8 mouse cellular contexts compared by ENCODE assay signal in genomic region chr2:160744040-160744822, GRCm38 (mm10). TPM values are rescaled to one million over a fixed set of nuclear protein-coding genes. Genes with fewer than 3 reads are reported as not detected.
DNase-seq lines count a peak whose midpoint lies in the region; ATAC-seq and TF ChIP-seq lines count a peak whose summit lies in the region.

No protein-coding gene starts in this region.

- whole genome bisulfite sequencing in forebrain, postnatal 0 days: 91% methylated on average over 7 of the region's 7 CpGs
- 94% methylated on average over 7 of the region's 7 CpGs for WGBS in forebrain, embryonic 14.5 days
- WGBS in kidney, postnatal 0 days: 68% methylated on average over 7 of the region's 7 CpGs
- 95% methylated on average over 7 of the region's 7 CpGs for WGBS in midbrain, embryonic 13.5 days

- H3K4me1 ChIP-seq in forebrain, postnatal 0 days (ENCODE audit: insufficient read depth): peaks cover 12% of the 10 kb centered on the region; the same call in 1 of the 2 replicates
- peaks cover 26% of the 10 kb centered on the region for H3K4me1 ChIP-seq in forebrain, embryonic 14.5 days (ENCODE audit: control insufficient read depth, insufficient read depth, low read length)
- peaks cover 18% of the 10 kb centered on the region for H3K4me1 ChIP-seq in kidney, postnatal 0 days (replicated peaks; ENCODE audit: insufficient read depth, low read length)
- H3K4me1 ChIP-seq in midbrain, embryonic 13.5 days (replicated peaks): peaks cover 48% of the 10 kb centered on the region

- H3K36me3 ChIP-seq in forebrain, postnatal 0 days (ENCODE audit: insufficient read depth): peaks cover 25% of the 10 kb centered on the region
- peaks cover 50% of the 10 kb centered on the region for H3K36me3 ChIP-seq in forebrain, embryonic 14.5 days (ENCODE audit: control insufficient read depth, insufficient read depth, low read length)
- H3K36me3 ChIP-seq in kidney, postnatal 0 days (ENCODE audit: insufficient read depth, low read length): peaks cover 20% of the 10 kb centered on the region
- H3K36me3 ChIP-seq in midbrain, embryonic 13.5 days: peaks cover 62% of the 10 kb centered on the region

- no peaks in the 10 kb centered on the region for H3K9me3 ChIP-seq in forebrain, postnatal 0 days (ENCODE audit: low read length)
- H3K9me3 ChIP-seq in forebrain, embryonic 14.5 days (replicated peaks; ENCODE audit: control insufficient read depth, low read length): no peaks in the 10 kb centered on the region
- no peaks in the 10 kb centered on the region for H3K9me3 ChIP-seq in kidney, postnatal 0 days (replicated peaks; ENCODE audit: low read length)
- no peaks in the 10 kb centered on the region for H3K9me3 ChIP-seq in midbrain, embryonic 13.5 days

- no peak overlapping the region for H3K4me2 ChIP-seq in forebrain, postnatal 0 days (ENCODE audit: low read depth)
- no peak overlapping the region for H3K4me2 ChIP-seq in forebrain, embryonic 14.5 days (ENCODE audit: low read length)
- no peak overlapping the region for H3K4me2 ChIP-seq in kidney, postnatal 0 days (ENCODE audit: low read length)
- H3K4me2 ChIP-seq in midbrain, embryonic 13.5 days (replicated peaks): no peak overlapping the region

- H3K4me3 ChIP-seq in forebrain, postnatal 0 days (ENCODE audit: low read depth, low read length): no peak overlapping the region
- no peak overlapping the region for H3K4me3 ChIP-seq in forebrain, embryonic 14.5 days (ENCODE audit: low read depth, low read length)
- H3K4me3 ChIP-seq in kidney, postnatal 0 days (replicated peaks; ENCODE audit: low read depth, low read length): no peak overlapping the region
- no peak overlapping the region for H3K4me3 ChIP-seq in midbrain, embryonic 13.5 days (replicated peaks)

- H3K27ac ChIP-seq in forebrain, postnatal 0 days (ENCODE audit: low read depth, low read length): no peak overlapping the region
- no peak overlapping the region for H3K27ac ChIP-seq in forebrain, embryonic 14.5 days (ENCODE audit: low read depth, low read length)
- H3K27ac ChIP-seq in kidney, postnatal 0 days: peak overlapping the region; percentile 54
- H3K27ac ChIP-seq in midbrain, embryonic 13.5 days: peak overlapping the region; percentile 5; the same call in 1 of the 2 replicates

- no peaks in the 10 kb centered on the region for H3K27me3 ChIP-seq in forebrain, postnatal 0 days (ENCODE audit: insufficient read depth, low read length)
- no peaks in the 10 kb centered on the region for H3K27me3 ChIP-seq in forebrain, embryonic 14.5 days (replicated peaks; ENCODE audit: control insufficient read depth, insufficient read depth, low read length)
- H3K27me3 ChIP-seq in kidney, postnatal 0 days (ENCODE audit: insufficient read depth, low read length): no peaks in the 10 kb centered on the region
- H3K27me3 ChIP-seq in midbrain, embryonic 13.5 days: no peaks in the 10 kb centered on the region

- no peak for TF ChIP-seq POLR2A in brain, embryonic 14.5 days (IDR thresholded peaks at IDR 0.05; ENCODE audit: borderline replicate concordance, extremely low read depth, insufficient read depth, insufficient read length, poor library complexity, severe bottlenecking)

- peak; percentile 54 for TF ChIP-seq CTCF in forebrain, postnatal 0 days (IDR thresholded peaks at IDR 0.05; ENCODE audit: low read depth)
- TF ChIP-seq CTCF in brain, embryonic 14.5 days (IDR thresholded peaks at IDR 0.05; ENCODE audit: borderline replicate concordance, extremely low read depth, insufficient read depth, insufficient read length): peak; percentile 48; the same call in 1 of the 2 replicates
- TF ChIP-seq CTCF in kidney, postnatal 0 days (IDR thresholded peaks at IDR 0.05; ENCODE audit: low read depth): peak; percentile 75

- DNase-seq in forebrain, postnatal 0 days: no peak
- no peak for DNase-seq in forebrain, embryonic 14.5 days (ENCODE audit: low spot score)
- DNase-seq in A20 (ENCODE audit: low read depth, low spot score): peak; percentile 44
- DNase-seq in brain, embryonic 14.5 days (ENCODE audit: low read depth): no peak
- DNase-seq in gastrocnemius, postnatal 25 days: peak; percentile 52
- DNase-seq in kidney, postnatal 0 days (ENCODE audit: low spot score): peak; percentile 83
- peak; percentile 80 for DNase-seq in thymus, postnatal 14 days

- ATAC-seq in forebrain, postnatal 0 days: no peak
- no peak for ATAC-seq in forebrain, embryonic 14.5 days
- peak; percentile 53; the same call in 1 of the 2 replicates for ATAC-seq in kidney, postnatal 0 days (replicated peaks; ENCODE audit: low FRiP score, low read depth)
- ATAC-seq in midbrain, embryonic 13.5 days: 0 out of 2 replicates have a peak, but pooled peaks have one; percentile 47

- H3K9ac ChIP-seq in forebrain, postnatal 0 days: no peak overlapping the region
- no peak overlapping the region for H3K9ac ChIP-seq in forebrain, embryonic 14.5 days (ENCODE audit: low read length)
- H3K9ac ChIP-seq in kidney, postnatal 0 days (ENCODE audit: low read depth, low read length): no peak overlapping the region
- H3K9ac ChIP-seq in midbrain, embryonic 13.5 days (replicated peaks): no peak overlapping the region

RNA-seq across cellular contexts. Expression of gene Plcg1, which starts 13.1 kb away (rescaled TPM):
- total RNA-seq in forebrain, postnatal 0 days (2014; rRNA removed): 119 and 139 TPM in 2 replicates
- polyA plus RNA-seq in forebrain, postnatal 0 days (2015; fragmentation: Nextera tagmentation; extraction: Ambion mirVana): 36.9 and 48.2 TPM in 2 replicates
- polyA plus RNA-seq in forebrain, embryonic 14.5 days (2014; fragmentation: Nextera tagmentation; extraction: Ambion mirVana): 40.2 and 48.7 TPM in 2 replicates
- 158 and 159 TPM in 2 replicates for polyA plus RNA-seq in brain, embryonic 14.5 days (2012; rRNA removed)
- 10 to 100 TPM; 19.8 to 24.5 TPM for total RNA-seq in gastrocnemius, postnatal 25 days (2021)
- 31.6 and 32.5 TPM in 2 replicates for polyA plus RNA-seq in kidney, postnatal 0 days (2015; fragmentation: Nextera tagmentation; extraction: Ambion mirVana)
- polyA plus RNA-seq in midbrain, embryonic 13.5 days (2015; fragmentation: Nextera tagmentation; extraction: Ambion mirVana): 68.2 and 74.3 TPM in 2 replicates

Comparison
In these comparisons a context has a peak if more than half of its experiments do, and no peak if none do; other contexts are left out.
1. ATAC-seq: peak in kidney, postnatal 0 days (single experiment) and midbrain, embryonic 13.5 days (single experiment); none in forebrain, postnatal 0 days (single experiment) and forebrain, embryonic 14.5 days (single experiment).
2. DNase-seq: peak in A20 (single experiment), gastrocnemius, postnatal 25 days (single experiment), kidney, postnatal 0 days (single experiment) and thymus, postnatal 14 days (single experiment); none in forebrain, postnatal 0 days (single experiment), forebrain, embryonic 14.5 days (single experiment) and brain, embryonic 14.5 days (single experiment).
3. H3K27ac ChIP-seq: peak in kidney, postnatal 0 days (single experiment) and midbrain, embryonic 13.5 days (single experiment); none in forebrain, postnatal 0 days (single experiment) and forebrain, embryonic 14.5 days (single experiment).
4. Peak in every context shown above with its lines, with median percentiles within 50 percentile points of each other: CTCF ChIP-seq.